Mouse (Mus musculus): Measurements from ENCODE around the gene Cntfr. TPM values are rescaled to one million over a fixed set of nuclear protein-coding genes. Genes with fewer than 3 reads are reported as not detected.
A peak's percentile ranks its signal among the peaks of the same experiment; 100 is the strongest.

Cntfr gene
- polyA plus RNA-seq, 1 experiment = 8.1 TPM

- H3K4me1 ChIP-seq (ENCODE audit: control insufficient read depth, insufficient read depth, insufficient read length) = peaks cover 7% of the 10 kb centered on the region; the same call in 1 of the 2 replicates
- no peak overlapping the region for H3K27ac ChIP-seq (ENCODE audit: insufficient read depth, low read length)
- WGBS = 70% methylated on average over 1 of the region's 1 CpGs
- no peak for TF ChIP-seq CTCF (IDR thresholded peaks at IDR 0.05; ENCODE audit: extremely low read depth, insufficient read depth, insufficient read length, insufficient replicate concordance)
- no peak for TF ChIP-seq POLR2A (IDR thresholded peaks at IDR 0.05; ENCODE audit: low read depth, low read length)
- peaks cover 4% of the 10 kb centered on the region; the same call in 1 of the 2 replicates for H3K36me3 ChIP-seq (ENCODE audit: control insufficient read depth, insufficient read depth, low read length)
- H3K4me3 ChIP-seq (ENCODE audit: extremely low read depth, insufficient read depth, insufficient read length) = no peak overlapping the region
- no peak for DNase-seq (ENCODE audit: low read depth in 1 of 2, low spot score in 2 of 2)
- H3K27me3 ChIP-seq (ENCODE audit: control insufficient read depth, insufficient read depth, low read length) = no peaks in the 10 kb centered on the region
Observed at GRCm38 (mm10) chr4:41738256-41738603, 41.3 kb upstream of the Cntfr start.

- TF ChIP-seq POLR2A (IDR thresholded peaks at IDR 0.05; ENCODE audit: low read depth, low read length) (no peak), CTCF (IDR thresholded peaks at IDR 0.05; ENCODE audit: extremely low read depth, insufficient read depth, insufficient read length, insufficient replicate concordance) (peak; percentile 85; the same call in 1 of the 2 replicates)
- Histone ChIP-seq H3K4me3 (ENCODE audit: extremely low read depth, insufficient read depth, insufficient read length) (no peak overlapping the region), H3K27ac (ENCODE audit: insufficient read depth, low read length) (no peak overlapping the region), H3K36me3 (ENCODE audit: control insufficient read depth, insufficient read depth, low read length) (peaks cover 4% of the 10 kb centered on the region; the same call in 1 of the 2 replicates), H3K4me1 (ENCODE audit: control insufficient read depth, insufficient read depth, insufficient read length) (peaks cover 7% of the 10 kb centered on the region; the same call in 1 of the 2 replicates), H3K27me3 (ENCODE audit: control insufficient read depth, insufficient read depth, low read length) (no peaks in the 10 kb centered on the region)
- peak; percentile 59 to 76 for DNase-seq (ENCODE audit: low read depth in 1 of 2, low spot score in 2 of 2)
- WGBS = 35% methylated on average over 8 of the region's 8 CpGs
Observed at GRCm38 (mm10) chr4:41737602-41738255, 40.8 kb upstream of the Cntfr start.

GRCm38 (mm10) chr4:41731052-41731765, 34.3 kb upstream of the Cntfr start, which contains the start of gene Arid3c:
Gene Arid3c (minus strand): TSS chr4:41731142.
- DNase-seq (ENCODE audit: low read depth in 1 of 2, low spot score in 2 of 2) = no peak
- Histone ChIP-seq H3K4me1 (ENCODE audit: control insufficient read depth, insufficient read depth, insufficient read length) (peaks cover 4% of the 10 kb centered on the region; the same call in 1 of the 2 replicates), H3K27me3 (ENCODE audit: control insufficient read depth, insufficient read depth, low read length) (peaks cover 17% of the 10 kb centered on the region), H3K36me3 (ENCODE audit: control insufficient read depth, insufficient read depth, low read length) (no peaks in the 10 kb centered on the region), H3K4me3 (ENCODE audit: extremely low read depth, insufficient read depth, insufficient read length) (peak within 1 kb of the TSS; percentile 26; the same call in 1 of the 2 replicates), H3K27ac (ENCODE audit: insufficient read depth, low read length) (no peak within 1 kb of the TSS)
- TF ChIP-seq CTCF (IDR thresholded peaks at IDR 0.05; ENCODE audit: extremely low read depth, insufficient read depth, insufficient read length, insufficient replicate concordance) (no peak), POLR2A (IDR thresholded peaks at IDR 0.05; ENCODE audit: low read depth, low read length) (no peak)
- 2% methylated on average over 50 of the region's 50 CpGs for WGBS

- H3K36me3 ChIP-seq (ENCODE audit: control insufficient read depth, insufficient read depth, low read length) = no peaks in the 10 kb centered on the region
- peaks cover 28% of the 10 kb centered on the region for H3K27me3 ChIP-seq (ENCODE audit: control insufficient read depth, insufficient read depth, low read length)
- H3K4me1 ChIP-seq (ENCODE audit: control insufficient read depth, insufficient read depth, insufficient read length) = peaks cover 7% of the 10 kb centered on the region
- no peak overlapping the region for H3K27ac ChIP-seq (ENCODE audit: insufficient read depth, low read length)
- no peak for DNase-seq (ENCODE audit: low read depth in 1 of 2, low spot score in 2 of 2)
- WGBS = 26% methylated on average over 20 of the region's 20 CpGs
- TF ChIP-seq CTCF (IDR thresholded peaks at IDR 0.05; ENCODE audit: extremely low read depth, insufficient read depth, insufficient read length, insufficient replicate concordance) (no peak), POLR2A (IDR thresholded peaks at IDR 0.05; ENCODE audit: low read depth, low read length) (no peak)
- no peak overlapping the region for H3K4me3 ChIP-seq (ENCODE audit: extremely low read depth, insufficient read depth, insufficient read length)
Observed at GRCm38 (mm10) chr4:41726826-41727621, 30.1 kb upstream of the Cntfr start.

- H3K27me3 ChIP-seq (ENCODE audit: control insufficient read depth, insufficient read depth, low read length) = peaks cover 15% of the 10 kb centered on the region
- TF ChIP-seq POLR2A (IDR thresholded peaks at IDR 0.05; ENCODE audit: low read depth, low read length) = peak; percentile 78
- TF ChIP-seq CTCF (IDR thresholded peaks at IDR 0.05; ENCODE audit: extremely low read depth, insufficient read depth, insufficient read length, insufficient replicate concordance) = no peak
- WGBS = under 1% methylated on average over 27 of the region's 27 CpGs
- peaks cover 7% of the 10 kb centered on the region; the same call in 1 of the 2 replicates for H3K4me1 ChIP-seq (ENCODE audit: control insufficient read depth, insufficient read depth, insufficient read length)
- peaks cover 12% of the 10 kb centered on the region for H3K36me3 ChIP-seq (ENCODE audit: control insufficient read depth, insufficient read depth, low read length)
- H3K27ac ChIP-seq (ENCODE audit: insufficient read depth, low read length) = no peak within 1 kb of the TSS
- H3K4me3 ChIP-seq (ENCODE audit: extremely low read depth, insufficient read depth, insufficient read length) = peak within 1 kb of the TSS; percentile 93
- DNase-seq (ENCODE audit: low read depth in 1 of 2, low spot score in 2 of 2) = peak; percentile 79 to 93
Observed at GRCm38 (mm10) chr4:41722918-41723351, 26.0 kb upstream of the Cntfr start, which contains the start of gene Dctn3. Gene Dctn3 (minus strand): TSS chr4:41723170.

GRCm38 (mm10) chr4:41716834-41717233, 19.9 kb upstream of the Cntfr start:
- peaks cover 9% of the 10 kb centered on the region; the same call in 1 of the 2 replicates for H3K4me1 ChIP-seq (ENCODE audit: control insufficient read depth, insufficient read depth, insufficient read length)
- H3K36me3 ChIP-seq (ENCODE audit: control insufficient read depth, insufficient read depth, low read length) = peaks cover 16% of the 10 kb centered on the region
- H3K27me3 ChIP-seq (ENCODE audit: control insufficient read depth, insufficient read depth, low read length) = no peaks in the 10 kb centered on the region
- no peak overlapping the region for H3K27ac ChIP-seq (ENCODE audit: insufficient read depth, low read length)
- H3K4me3 ChIP-seq (ENCODE audit: extremely low read depth, insufficient read depth, insufficient read length) = no peak overlapping the region
- no peak for DNase-seq (ENCODE audit: low read depth in 1 of 2, low spot score in 2 of 2)
- no peak for TF ChIP-seq CTCF (IDR thresholded peaks at IDR 0.05; ENCODE audit: extremely low read depth, insufficient read depth, insufficient read length, insufficient replicate concordance)
- TF ChIP-seq POLR2A (IDR thresholded peaks at IDR 0.05; ENCODE audit: low read depth, low read length) = no peak
- 89% methylated on average over 6 of the region's 6 CpGs for WGBS
